Mouse (Mus musculus): ENCODE data around the gene Pgk1. TPM values are rescaled to one million over a fixed set of nuclear protein-coding genes. Genes with fewer than 3 reads are reported as not detected.

Pgk1 gene
- 308 TPM for polyA plus RNA-seq (2014; fragmentation: Illumina TruSeq; extraction: RNeasy Lipid Tissue Mini Kit (QIAGEN cat#74804); ENCODE audit: low read depth, low replicate concordance)

DNA sequence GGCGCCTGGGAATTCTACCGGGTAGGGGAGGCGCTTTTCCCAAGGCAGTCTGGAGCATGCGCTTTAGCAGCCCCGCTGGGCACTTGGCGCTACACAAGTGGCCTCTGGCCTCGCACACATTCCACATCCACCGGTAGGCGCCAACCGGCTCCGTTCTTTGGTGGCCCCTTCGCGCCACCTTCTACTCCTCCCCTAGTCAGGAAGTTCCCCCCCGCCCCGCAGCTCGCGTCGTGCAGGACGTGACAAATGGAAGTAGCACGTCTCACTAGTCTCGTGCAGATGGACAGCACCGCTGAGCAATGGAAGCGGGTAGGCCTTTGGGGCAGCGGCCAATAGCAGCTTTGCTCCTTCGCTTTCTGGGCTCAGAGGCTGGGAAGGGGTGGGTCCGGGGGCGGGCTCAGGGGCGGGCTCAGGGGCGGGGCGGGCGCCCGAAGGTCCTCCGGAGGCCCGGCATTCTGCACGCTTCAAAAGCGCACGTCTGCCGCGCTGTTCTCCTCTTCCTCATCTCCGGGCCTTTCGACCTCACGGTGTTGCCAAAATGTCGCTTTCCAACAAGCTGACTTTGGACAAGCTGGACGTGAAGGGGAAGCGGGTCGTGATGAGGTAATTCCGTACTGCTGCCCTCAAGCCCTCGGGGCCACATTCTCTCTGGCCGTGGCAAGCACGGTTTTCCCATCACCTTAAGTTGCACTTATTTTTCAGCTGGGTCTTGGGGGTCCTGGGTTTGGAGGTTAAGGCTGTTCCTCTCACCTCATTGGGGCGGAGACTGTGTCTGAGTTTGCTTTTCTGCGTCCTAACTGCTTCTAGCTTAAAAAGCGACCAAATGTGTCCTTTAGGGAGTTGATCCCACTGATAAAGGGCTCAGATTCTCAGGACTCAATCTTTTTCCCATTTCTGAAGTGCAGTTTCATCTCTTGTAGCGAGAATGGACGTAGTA lies at the start of gene Pgk1:
TSS of gene Pgk1 (plus strand) at position 388 of the 937 bp plus-strand sequence.

DNA sequence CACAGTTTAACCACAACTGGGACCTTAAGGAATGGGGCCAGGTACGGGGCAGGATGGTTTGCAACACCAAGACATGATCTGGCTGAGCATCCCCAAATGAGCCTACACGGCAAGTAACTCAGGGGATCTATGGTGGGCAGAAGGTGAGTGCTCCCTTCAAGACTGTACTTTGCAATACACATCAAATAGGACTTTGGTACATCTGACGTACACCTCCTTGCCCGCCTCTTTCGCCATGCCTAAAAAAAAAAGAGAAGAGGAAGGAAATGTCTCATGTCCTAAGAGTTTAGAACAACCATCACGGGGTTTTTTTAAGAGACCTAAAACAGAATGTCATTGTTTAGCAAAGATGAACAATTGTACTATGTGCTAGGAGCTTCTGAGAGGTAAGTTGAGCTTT lies 44.0 kb upstream of the Pgk1 start, which contains the start of gene Tlr13:
TSS of gene Tlr13 (plus strand) at position 269 of the 400 bp plus-strand sequence.

DNA sequence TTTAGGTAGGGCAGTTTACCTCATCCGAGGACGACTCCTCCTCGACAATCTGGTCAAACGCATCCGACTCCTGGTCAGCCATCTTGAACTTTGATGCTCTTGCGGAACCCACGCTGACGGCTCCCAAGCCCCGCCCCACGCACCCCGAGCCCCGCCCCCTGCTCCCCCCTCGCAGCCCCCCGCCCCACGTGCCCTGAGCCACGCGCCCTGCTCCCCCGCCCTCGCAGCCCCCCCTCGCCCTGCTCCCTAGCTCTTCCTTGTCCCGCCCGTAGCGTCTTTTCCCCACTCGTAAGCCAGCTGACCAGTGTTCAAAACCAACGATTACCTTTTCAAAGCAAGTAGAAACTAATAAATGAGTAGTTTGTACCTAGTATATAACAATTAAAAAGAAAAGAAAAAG lies 34.2 kb downstream of the Pgk1 start, which contains the start of gene Taf9b:
TSS of gene Taf9b (minus strand) at position 101 of the 400 bp plus-strand sequence.

Other genes starting within 250 kb of the Pgk1 start
- 86.9 TPM for gene Magt1, start 175.2 kb upstream of the Pgk1 start, polyA plus RNA-seq (2014; fragmentation: Illumina TruSeq; extraction: RNeasy Lipid Tissue Mini Kit (QIAGEN cat#74804); ENCODE audit: low read depth, low replicate concordance)
- 1,016 TPM for gene Cox7b, start 171.4 kb upstream of the Pgk1 start, polyA plus RNA-seq (2014; fragmentation: Illumina TruSeq; extraction: RNeasy Lipid Tissue Mini Kit (QIAGEN cat#74804); ENCODE audit: low read depth, low replicate concordance)
- 2.6 TPM for gene Atp7a, start 159.8 kb upstream of the Pgk1 start, polyA plus RNA-seq (2014; fragmentation: Illumina TruSeq; extraction: RNeasy Lipid Tissue Mini Kit (QIAGEN cat#74804); ENCODE audit: low read depth, low replicate concordance)
- gene Tlr13, start 43.9 kb upstream of the Pgk1 start, polyA plus RNA-seq (2014; fragmentation: Illumina TruSeq; extraction: RNeasy Lipid Tissue Mini Kit (QIAGEN cat#74804); ENCODE audit: low read depth, low replicate concordance): 1.9 TPM
- gene Taf9b, start 34.1 kb downstream of the Pgk1 start, polyA plus RNA-seq (2014; fragmentation: Illumina TruSeq; extraction: RNeasy Lipid Tissue Mini Kit (QIAGEN cat#74804); ENCODE audit: low read depth, low replicate concordance): 2.1 TPM
- not detected for gene Fnd3c2, start 68.3 kb downstream of the Pgk1 start, polyA plus RNA-seq (2014; fragmentation: Illumina TruSeq; extraction: RNeasy Lipid Tissue Mini Kit (QIAGEN cat#74804); ENCODE audit: low read depth, low replicate concordance)

All from liver, adult 10 weeks (tissue).